Mouse (Mus musculus): ENCODE results near the gene Fgf15.
"Not testable (repeated sequence)": the region's sequence is repeated elsewhere in the genome, so short reads cannot be mapped to it uniquely, and the experiment has no call there.

Gene Fgf15

DNA sequence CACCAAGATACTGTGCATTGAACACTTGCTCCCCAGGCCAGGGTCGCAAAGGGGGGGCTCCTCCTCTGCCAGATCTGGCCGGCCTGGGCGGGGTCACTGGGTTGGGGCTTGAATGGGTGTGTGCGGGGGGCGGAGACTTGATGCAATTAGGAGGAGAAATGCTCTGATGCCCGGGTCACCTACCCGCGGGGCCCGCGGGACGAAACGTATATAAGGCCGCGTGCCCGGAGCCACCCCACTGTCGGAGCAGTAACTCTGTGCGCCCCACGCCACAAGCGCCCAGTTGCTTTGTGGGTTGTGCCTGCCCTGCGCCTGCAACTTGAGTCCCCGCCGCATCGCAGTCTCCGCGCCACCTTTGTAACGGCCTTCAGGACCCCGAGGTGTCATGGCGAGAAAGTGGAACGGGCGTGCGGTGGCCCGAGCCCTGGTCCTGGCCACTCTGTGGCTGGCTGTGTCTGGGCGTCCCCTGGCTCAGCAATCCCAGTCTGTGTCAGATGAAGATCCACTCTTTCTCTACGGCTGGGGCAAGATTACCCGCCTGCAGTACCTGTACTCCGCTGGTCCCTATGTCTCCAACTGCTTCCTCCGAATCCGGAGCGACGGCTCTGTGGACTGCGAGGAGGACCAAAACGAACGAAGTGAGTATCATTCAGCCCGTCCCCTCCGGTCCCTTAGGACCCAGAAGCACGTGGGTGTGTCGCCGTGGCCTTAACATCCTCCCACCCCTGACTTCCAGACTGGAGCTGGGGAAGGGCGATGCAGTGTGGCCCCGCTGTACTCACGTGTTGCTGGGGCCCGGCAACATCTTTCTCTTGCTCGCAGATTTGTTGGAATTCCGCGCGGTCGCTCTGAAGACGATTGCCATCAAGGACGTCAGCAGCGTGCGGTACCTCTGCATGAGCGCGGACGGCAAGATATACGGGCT, at the start of gene Fgf15:
Fgf15 (plus strand) TSS at position 238 of the 925 bp plus-strand sequence.
- peak; percentile 28 for DNase-seq

DNA sequence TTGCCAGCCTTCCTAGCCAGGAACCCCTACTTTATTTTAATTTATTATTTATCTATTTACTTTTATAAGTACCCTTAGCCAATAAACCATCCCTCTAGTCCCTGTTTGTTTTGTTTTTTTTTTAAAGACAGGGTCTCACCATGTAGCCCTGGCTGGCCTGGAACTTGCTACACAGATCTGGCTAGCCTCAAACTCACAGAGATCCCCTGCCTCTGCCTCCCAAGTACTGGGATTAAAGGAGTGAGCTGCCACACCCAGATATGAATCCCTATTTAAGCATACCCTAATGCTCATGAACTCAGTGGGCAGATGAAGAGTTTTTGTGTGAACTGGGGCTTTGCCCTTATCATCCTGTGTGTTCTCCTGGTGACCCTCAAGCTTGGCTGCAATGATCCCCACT, 49.3 kb upstream of the Fgf15 start, which contains the start of gene Fgf4:
Fgf4 (plus strand) TSS at position 301 of the 400 bp plus-strand sequence.
- no peak for DNase-seq

DNA sequence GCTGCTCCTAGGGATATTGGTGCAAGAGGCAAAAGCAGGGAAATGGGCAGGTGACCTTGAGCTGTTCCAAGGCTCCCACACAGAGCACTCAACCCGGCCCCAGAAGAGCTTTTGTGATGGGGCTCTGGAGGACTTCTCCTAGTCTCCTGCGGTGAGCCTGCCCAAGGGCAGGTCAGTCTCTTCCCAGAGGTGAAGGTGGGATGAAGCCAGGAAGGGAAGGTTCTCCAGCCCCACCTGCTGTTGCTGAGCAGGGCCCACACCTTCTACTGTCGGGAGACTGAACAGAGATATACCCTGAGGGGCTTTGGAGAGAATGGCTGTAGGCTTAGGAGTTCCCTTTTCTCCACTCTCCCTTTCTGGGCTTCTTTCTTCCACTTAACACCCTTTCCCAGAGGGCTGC, 45.0 kb upstream of the Fgf15 start:
- DNase-seq: no peak

DNA sequence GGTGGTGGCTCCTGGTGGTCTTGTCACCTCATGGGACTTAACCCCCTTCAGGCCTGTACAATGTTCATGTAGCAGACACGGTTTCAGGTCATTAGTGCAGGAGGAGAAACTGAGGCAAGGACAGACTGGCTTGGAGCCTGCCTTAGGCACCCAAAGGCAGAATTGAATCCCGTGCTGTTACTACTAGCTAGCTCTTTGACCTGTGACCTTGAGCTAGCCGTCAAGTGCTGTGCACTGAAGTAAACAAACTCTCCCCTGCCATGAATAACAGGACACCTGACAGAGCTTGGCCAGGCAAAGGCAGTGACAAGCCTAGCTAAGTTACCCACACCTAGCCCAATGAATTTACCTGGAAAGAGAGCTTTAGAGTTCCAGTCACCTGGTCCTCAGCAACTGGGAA, 41.4 kb upstream of the Fgf15 start:
- no peak for DNase-seq

DNA sequence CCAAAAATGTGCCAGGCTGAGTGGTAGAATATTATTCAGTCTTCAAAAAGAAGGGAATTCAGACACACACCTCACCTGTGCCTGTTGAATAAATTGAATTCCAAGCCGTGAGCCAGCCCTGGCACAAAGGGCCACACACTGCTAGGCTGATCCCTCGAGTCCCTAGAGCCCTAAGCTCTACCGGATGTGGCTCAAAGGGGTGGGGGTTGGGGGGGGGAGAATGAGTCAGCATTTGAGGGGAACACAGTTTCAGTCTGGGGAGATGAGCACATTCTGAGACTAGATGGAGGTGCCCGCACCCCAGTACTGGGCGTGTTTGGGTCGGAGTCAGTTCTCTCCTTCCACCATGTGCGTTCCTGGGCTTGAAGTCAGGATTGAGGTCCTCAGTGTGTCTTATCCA, 39.2 kb upstream of the Fgf15 start:
- DNase-seq: no peak

DNA sequence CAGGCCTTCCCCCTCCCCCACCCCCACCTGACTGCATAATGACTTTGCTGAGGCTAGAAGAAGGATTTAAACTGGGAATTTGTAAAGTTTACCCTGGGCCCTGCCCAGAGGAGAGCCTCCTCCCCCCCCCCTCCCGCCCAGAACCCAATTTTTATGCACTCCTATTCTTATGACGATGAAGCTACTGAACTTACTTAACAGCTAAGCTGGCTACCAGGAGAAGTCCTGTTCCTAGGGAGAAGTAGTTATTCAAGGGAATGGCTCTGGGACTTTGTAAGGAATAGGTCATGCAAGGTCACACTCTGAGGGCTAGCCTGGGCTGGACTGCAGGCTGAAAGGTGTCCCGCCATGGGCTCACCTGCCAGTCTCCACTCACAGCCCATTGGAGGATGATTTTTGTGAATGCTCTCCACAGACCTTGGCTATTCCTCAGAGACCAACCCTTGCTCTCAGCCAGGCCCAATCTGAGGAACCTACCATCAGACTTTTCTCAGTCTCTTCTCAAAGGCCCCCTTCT, 38.4 kb upstream of the Fgf15 start:
- DNase-seq: no peak

DNA sequence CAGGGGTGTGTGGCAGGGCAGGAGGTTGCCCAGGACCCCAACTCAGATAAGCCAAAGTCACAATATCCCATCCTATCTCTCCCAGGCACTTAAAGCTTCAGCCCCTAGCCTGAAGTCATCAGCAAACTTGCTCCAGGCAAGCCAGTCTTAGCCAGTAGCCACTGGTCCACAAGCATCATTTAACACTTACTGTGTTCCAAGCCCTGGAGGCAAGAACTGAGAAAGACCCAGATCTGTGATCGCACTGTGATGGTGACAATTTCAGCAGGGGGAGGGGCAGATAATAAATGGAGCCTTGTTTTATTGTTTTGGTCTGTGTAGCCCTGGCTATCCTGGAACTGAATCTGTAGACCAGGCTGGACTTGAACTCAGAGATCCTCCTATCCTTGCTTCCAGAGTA, 37.6 kb upstream of the Fgf15 start:
- DNase-seq: no peak

DNA sequence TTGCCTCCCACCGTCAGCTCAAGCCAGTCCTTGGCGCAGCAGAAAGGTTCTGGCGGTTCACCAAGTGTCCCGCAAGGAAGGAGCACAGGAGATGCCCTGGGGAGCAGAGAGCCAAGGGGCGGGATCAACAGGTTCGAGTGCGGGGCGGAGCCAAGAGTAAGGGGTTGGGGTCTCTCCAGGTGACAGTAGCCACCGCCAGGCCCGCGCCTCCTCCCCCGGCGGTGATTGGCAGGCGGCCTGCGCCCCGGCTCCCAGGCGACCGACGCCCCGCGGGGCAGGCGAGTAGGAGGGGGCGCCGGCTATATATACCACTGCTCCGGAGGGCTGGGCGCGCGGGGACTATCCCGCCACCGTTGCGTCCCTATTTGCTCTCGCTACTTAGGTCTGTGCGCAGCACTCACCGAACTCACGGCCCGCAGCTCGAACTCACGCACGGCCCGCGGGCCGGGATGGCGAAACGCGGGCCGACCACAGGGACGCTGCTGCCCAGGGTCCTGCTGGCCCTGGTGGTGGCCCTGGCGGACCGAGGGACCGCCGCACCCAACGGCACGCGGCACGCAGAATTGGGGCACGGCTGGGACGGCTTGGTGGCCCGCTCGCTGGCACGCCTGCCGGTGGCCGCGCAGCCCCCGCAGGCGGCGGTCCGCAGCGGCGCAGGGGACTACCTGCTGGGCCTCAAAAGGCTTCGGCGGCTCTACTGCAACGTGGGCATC, 35.1 kb upstream of the Fgf15 start:
- DNase-seq: peak; percentile 12

DNA sequence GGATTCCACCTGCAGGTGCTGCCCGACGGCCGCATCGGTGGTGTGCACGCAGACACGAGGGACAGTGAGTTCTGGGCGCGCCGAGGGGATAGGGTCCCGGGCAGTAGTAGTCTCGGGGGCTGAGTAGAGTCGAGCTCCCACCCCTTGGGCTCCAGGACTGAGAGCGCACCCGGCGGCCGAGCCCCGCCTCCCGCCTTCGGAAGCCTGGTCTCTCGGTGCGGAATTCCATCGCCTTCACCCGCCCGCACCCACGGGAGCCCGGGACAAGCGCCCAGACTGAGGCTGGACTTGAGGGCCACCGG, 34.6 kb upstream of the Fgf15 start:
- no peak for DNase-seq

DNA sequence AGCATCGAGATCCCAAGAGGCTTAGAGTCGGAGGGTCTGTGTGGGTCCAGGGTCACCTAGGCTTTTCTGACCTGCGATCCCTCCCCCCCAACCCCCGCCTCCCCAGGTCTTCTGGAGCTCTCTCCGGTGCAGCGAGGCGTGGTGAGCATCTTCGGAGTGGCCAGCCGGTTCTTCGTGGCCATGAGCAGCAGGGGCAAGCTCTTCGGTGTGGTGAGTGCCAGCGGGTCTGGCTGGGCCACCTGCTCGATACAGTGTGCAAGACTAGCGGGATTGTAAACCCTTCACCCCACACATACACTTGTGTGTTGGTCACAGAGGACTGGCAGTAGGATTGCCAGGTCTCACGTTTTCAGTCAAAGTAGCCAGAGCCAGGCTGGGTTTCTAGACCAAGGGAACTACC, 34.2 kb upstream of the Fgf15 start:
- DNase-seq: no peak

DNA sequence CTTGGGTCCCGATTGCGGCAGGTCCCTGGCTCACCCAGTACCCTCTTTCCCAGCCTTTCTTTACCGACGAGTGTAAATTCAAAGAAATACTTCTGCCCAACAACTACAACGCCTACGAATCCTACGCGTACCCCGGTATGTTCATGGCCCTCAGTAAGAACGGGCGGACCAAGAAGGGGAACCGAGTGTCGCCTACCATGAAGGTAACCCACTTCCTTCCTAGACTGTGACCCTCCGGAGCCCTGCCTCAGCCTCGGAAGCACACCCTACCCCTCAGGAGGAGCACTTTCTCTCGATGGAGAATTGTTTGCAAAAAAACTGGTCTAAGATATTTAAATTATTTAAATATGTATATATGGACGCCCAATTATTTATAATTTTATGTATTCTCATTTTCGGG, 33.6 kb upstream of the Fgf15 start:
- no peak for DNase-seq

DNA sequence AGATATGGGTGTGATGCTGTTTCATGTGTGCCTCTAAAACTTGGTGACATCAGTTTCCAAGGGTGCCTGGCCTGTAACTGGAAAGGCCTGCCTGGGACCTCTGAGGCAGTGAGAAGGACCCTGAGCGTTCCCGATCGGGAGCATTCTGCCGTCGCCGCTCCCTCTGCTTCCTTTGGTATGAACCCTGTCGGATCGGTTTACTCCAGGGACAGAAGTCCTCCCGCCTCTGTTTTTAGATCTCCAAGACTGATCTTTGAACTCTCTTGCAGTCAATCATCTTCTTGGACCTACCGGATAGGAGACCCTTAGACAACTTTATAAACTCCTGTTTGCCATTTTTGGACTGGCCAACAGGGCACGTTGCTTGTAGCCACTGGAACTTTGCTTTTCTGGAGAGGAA, 33.1 kb upstream of the Fgf15 start:
- DNase-seq: no peak

DNA sequence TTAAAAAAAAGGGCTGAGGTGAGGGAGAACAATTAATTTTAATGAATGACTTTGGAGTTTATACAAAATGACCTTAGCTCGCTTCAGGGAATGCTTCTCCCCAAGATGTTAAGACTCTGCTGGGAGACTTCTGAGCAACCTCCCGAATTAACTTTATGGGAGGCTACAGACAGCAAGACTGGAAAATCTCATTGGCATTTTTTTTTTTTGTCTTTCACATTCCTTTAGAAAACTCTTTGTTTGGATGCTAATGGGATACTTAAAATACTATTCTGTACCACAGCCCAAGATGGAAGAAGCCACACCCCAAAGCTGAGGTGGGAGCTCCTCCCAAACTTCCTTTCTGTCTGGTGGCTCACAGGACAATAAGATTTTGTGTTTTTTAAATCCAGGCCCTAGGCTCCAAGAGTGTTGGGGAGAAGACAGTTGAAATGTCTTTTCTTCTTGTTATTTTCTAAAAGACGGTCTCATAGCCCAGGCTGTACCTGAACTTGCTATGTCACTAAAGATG, 32.1 kb upstream of the Fgf15 start:
- DNase-seq: no peak

DNA sequence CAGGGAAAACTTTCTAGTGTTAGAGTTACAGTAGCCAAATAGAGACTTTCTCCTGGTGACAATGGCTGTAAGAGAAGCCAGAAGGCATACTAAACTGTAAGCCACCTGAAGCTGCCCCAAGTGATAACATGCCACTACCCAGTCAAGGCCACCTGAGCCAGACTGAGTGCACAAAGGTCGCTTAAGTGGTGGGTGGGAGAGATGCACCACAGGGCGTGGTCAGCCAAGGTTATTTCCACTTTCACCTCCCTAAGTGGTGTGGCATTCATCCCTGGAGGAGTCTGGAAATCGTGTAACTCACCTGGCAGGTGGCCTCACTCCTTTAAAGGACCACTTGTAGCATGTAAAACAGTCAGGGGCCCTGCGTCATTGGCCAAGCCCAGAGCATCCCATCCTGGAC, 29.2 kb upstream of the Fgf15 start:
- DNase-seq: no peak

DNA sequence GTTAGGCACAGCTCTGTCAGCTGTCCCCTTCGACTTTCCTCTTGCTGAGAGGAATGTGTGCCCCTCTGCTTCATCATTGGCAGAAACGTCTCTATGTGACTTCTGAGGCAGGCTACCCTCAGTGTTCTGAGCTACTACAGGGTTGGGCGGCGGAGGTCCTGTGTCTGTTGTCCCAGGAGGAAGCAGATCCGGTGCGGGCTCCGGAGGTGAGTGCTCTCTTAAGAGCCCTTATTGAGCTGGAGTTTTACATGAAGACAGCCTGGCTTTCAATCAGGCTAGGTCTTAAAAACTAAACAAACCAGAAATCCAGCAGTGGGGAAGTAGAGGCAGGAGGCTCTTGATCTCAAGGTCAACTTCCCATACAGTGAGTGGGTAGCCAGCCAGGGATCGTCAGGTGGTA, 28.7 kb upstream of the Fgf15 start:
- DNase-seq: no peak

DNA sequence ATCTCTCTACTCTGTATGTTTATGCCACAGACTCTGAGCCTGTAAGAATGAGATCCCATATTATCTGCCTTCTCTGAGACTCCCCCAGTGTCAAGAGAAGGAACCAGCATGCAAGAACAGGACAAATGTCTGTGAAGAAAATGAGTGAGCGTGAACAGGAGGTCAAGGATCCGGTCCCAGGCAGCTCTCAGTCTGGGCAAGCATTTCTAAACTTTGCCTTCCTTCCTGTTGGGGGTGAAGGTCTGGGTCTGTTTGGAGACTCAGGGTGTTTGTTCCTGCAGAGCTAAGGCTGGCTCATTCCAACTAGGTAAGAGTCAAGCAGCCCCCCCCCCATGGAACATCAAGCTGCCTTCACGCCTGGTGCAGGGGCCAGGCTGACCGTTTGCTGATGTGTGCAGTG, 23.9 kb upstream of the Fgf15 start:
- DNase-seq: no peak

DNA sequence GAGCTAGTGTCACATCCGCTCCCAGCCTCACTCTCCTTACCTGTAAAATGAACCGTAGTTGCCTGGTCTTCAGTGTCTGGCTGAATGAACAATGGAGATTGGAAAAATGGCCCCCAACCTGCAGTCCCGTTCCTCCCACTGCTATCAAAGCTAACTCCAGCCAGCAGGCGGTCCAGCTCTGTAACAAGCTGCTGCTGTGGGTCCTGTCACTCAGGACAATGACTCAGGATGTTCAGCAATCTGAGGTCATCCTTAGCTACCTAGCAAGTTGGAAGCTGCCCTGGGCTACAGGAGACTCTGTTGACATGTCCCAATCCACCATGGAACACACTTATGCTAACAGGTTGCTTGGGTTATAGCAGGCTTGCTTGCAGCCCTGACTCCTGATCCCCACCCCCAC, 23.2 kb upstream of the Fgf15 start:
- DNase-seq: no peak

DNA sequence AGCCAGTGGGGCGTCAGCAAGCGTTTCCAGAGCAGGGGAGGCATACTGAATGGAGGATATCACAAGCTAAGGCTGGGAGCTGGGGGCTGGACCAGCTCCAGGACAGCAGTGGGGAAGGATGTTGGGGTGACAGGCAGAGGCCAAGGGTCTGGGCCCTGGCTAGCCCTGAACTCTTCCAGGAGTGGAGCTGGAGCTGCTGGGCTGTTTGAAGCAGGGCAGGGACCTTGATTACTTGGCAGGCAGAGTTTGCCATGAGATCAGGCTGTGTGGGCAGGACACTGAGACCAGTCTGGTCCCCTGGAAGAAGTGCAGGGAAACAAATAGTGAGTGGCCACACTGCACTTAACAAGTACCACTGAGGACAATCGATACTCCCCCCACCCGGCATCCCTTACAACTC, 22.1 kb upstream of the Fgf15 start:
- no peak for DNase-seq

DNA sequence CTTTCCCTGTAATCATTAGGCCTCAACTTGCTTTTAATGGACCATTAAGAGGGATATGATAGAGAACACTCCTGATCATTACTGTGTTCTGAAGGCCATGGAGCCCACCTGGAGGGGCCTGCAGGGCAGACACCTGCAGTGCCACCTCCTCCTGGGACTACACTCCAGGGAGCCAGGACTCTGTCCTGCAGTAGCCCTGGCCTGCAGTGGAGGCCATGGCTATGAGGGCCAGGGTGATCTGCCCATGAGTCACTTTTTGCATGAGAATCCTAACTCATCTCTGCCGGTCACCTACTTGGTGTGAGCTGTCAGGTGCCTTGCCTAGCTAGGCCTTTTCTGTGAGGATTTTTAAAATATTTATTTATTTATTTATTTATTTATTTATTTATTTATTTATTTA, 17.9 kb upstream of the Fgf15 start:
- DNase-seq: no peak

DNA sequence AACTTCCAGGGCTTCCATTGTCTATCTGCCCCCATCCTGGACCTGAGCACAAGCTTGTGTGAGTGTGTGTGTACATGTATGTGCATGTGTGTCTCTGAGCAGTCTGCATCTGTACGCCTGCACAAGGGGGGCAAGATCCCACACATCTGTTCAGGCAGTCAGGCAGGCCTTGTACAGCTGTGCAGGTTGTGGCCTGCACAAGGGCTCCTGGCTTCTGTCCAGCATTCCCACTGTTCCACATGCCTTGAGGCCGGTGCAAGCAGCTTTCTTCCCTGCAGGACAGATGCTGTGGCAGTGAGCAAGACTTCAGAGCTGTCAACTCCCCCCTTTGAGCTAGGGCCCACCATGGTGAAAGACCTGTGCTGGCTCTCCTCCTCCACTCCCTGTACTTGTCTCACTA, 13.2 kb upstream of the Fgf15 start:
- no peak for DNase-seq

DNA sequence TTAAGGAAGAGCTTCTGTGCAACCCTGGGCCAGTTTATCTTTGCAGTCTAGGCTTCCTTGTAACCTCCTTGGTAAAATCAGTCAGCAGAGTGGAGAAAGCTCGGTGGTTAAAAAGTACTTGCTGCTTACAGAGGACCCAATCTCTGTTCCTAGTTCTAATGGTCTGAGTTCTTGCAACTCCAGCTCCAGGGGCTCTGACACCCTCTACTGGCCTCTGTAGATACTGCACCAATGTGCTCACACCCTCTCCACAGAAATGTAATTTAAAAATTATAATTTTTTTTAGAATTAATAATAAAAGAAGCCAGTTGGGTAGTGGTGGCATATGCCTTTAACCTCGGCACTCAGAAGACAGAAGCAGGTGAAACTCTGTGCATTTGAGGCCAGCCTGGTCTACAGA, 8.7 kb upstream of the Fgf15 start:
- no peak for DNase-seq

DNA sequence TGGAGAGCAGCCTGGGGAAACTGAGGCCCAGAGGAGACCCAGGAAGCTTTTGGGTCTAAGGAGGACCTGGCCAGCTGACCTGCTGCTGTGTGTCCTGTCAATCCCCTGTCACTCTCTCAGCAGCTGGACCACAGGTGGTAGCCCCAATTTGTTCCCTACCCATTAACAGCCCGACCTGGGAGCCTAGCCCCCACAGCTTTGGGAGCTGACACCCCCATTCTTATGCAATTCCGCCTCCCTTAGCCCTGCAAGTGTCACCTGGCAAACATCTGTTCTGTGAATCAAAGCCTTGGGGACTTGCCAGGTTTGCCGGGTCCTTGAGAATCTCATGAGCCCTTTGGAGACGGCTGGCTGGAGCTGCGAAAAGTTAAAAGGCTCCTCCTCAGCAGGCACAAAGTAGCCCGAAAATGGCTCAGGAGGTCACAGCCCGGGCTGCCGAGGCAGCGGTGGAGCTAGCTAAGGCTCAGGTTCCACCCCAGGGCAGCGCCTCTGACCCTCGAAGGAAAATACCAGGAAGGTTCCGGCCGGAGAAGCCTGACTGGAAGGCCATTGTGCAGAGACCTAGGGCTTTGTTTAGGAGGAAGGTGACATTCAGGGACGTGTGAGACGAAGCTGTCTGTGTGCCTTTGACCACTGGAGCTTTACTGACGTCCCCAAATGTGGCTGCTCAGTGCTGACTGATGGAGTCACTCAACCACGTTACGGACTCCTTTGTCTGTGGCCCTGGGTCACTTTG, 7.6 kb upstream of the Fgf15 start:
- DNase-seq: no peak

DNA sequence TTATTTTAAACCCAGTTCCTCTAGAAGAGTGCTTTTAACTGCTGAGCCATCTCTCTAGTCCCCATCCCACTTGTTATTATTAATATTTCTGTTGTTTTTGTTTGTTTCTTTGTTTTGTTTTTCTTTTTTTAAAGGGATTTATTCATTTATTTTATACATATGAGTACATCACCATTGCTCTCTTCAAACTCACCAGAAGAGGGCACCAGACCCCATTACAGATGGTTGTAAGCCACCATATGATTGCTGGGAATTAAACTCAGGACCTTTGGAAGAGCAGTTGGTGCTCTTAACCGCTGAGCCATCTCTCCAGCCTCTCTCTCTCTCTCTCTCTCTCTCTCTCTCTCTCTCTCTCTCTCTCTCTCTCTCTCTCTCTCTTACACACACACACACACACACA, 5.7 kb upstream of the Fgf15 start:
- DNase-seq: not testable (repeated sequence)

Measured in thymus, postnatal 4 days (tissue).